Mouse (Mus musculus) embryo, embryonic 10.5 days (tissue): ENCODE measurements around the gene Slc26a3.
"Not testable (repeated sequence)": the region's sequence is repeated elsewhere in the genome, so short reads cannot be mapped to it uniquely, and the experiment has no call there.

Experiments
- DNase-seq: peaks from one replicate; pipeline ENCODE4 v3.0.0-alpha.2; 2015; ENCODE audit warnings: low spot score

The Slc26a3 gene

DNA sequence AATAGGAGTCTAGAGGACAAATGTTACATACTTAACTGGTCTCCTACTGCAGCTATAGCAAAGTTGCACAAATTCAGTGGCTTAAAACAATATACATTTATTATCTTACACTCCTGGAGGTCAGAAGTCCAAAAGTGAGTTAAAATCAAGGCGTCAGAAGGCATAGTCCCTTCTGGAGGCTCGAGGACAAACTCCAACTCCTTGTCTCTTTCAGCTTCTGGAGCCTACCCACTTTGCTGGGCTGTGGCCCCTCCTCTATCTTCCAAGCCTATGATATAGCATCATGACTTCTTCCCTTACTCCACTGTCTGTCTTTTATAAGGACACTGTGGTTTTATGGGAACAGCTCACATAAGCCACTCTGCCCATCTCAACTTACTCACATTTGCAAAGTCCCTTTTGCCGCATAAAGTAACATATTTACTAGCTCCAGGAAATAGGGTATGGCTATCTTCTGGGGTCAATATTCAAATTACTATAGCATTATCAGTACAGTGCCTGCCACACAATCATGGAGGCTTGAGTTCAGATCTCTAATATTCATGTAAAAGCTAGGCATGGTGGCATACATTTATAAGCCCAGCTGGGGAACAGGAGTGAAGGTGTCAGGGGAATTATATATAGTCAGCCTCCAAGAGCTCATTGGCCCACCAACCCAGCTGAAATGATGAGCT lies 31.4 kb downstream of the Slc26a3 start:
- no peak for DNase-seq

DNA sequence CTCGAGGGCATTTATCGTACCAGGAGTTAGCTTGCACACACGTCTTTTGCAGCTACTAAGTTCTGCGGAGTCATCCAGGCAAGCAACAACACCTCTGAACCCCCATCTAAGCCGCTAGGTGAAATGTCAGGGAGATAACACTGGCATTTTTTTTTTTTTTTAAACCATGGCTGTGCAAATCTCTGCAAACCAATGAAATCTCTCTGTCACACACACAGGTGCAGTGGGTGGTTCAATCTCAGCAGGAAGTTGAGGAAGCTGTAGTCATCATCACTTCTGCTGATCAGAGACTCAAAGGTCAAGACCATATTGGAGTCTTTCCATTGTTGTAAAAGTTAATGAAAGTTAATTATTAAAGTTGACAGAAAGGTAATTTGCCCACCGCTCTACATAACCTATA lies 47.1 kb downstream of the Slc26a3 start:
- no peak for DNase-seq

DNA sequence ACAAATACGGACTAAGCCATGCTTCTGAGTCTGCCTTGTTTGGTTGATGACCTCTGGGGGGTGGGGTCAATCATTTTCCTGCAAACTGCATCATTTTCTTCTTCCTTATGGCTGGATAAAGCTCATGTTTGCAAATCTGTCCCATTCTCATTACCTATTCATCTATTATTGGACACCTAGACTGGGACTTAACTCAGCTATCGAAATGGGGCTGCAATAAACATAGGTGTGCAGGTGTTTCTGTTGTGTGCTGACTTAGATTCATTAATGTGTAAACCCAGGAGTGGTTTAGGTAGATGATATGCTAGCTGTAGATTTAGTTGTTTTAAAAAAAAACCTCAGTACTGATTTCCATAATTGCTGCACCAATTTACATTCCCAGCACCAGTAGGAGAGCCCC lies 48.9 kb downstream of the Slc26a3 start:
- DNase-seq = no peak

GRCm38 (mm10) chr12:31444131-31444546 lies 53.5 kb downstream of the Slc26a3 start:
- peak; percentile 77 for DNase-seq

DNA sequence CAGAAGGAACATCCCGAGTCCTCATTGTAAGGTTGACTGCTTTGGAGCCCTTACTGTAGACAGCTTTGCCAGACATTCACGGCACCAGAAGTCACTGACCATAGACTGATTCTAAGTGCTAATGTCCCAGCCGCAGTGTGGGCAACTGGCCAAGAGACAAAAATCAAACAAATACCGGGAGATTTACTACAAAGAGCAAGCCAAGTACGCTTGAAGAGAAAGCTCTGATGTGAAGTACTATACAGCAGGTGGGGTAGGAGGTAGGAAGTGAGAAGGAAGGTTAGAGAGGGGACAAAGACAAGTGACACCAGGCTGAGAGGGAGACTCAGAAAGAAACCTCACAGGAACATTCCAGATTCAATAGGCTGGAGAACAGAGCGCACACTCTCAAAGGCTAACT lies 54.2 kb downstream of the Slc26a3 start:
- no peak for DNase-seq

DNA sequence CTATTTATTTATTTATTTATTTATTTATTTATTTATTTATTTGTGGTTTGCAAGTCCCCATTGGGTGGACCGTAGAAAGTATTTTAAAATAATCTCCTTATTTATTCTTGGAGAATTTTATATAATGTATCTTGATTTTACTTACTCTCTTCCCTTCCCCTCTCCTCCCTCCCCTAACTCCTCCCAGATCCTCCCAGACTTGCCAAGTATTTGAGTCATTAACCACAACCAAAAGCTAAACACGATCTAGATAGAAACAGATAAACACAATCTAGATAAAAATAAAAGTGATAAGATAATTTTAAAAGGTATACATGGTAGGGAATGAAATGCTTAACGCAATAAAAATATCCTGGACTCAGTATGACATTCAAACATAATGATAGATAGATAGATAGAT lies 58.7 kb downstream of the Slc26a3 start:
- DNase-seq = no peak

- DNase-seq = no peak
These were observed 65.6 kb downstream of the Slc26a3 start for GRCm38 (mm10) chr12:31456271-31456670.

- no peak for DNase-seq
These were observed 67.8 kb downstream of the Slc26a3 start for GRCm38 (mm10) chr12:31458474-31458873.

DNA sequence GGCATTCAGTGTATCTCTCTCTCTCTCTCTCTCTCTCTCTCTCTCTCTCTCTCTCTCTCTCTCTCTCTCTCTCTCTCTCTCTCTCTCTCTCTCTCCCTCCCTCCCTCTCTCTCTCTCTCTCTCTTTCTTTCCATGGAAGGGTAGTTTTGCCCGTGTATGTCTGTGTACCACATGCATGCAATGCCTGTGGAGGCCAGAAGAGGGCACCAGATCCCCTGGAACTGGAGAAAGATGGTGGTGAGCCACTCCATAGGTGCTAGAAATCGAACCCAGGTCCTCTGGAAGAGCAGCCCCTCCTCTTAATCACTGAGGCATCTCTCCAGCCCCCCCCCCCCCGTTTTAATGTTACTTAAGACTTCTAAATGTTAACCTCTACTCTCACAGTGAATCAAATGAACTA lies 69.6 kb downstream of the Slc26a3 start:
- not testable (repeated sequence) for DNase-seq

- no peak for DNase-seq
These were observed 70.7 kb downstream of the Slc26a3 start for GRCm38 (mm10) chr12:31461371-31461770.

DNA sequence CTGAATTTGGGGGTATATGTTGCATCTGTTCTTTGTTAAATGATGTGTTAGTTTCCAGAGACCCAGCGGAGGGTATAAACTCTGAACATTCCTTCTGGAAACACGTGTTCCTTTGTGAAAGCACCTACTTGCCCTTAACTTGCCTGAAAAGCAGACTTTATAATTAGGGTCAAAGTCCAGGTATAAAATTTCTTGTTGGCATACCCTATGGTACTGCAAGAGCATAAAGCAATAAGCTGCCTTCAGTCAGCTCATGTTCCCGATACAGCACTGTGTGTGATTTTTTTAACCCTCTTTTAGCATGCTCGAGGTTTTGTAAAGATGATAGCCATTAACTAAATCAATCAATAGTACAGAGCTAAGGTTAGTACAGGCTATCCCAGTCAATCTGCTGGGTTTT lies 71.9 kb downstream of the Slc26a3 start:
- no peak for DNase-seq

DNA sequence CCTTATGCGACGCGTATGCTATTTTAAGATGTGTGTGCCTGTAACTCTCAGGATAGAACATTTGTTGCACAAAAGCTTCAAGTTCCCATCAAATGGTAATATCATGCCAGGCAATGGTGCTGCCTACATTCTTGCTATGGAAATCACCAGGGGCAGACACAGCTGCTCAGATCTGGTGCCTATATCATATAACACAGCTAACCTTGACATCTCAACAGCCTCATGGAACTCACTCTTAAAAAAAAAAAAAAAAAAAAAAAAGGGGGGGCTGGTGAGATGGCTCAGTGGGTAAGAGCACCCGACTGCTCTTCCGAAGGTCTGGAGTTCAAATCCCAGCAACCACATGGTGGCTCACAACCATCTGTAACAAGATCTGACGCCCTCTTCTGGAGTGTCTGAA lies 87.5 kb downstream of the Slc26a3 start:
- not testable (repeated sequence) for DNase-seq

DNA sequence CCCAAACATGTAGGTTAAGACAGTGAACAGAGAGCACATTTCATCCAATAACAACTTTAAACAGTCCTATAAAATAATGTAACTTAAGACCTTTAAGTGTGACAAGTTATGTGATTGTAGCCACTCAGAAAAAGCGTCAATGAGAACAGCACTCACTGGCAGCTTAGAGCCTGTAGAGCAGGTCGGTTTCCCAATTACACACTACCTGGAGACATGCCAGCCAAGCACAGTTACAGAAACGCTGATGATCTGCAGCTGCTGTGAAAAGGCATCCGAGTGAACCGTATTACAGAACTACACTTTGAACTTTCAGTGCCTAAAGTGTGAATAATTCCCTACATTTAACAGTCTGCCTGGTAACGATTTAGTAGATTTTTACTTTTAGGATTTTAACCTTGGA lies 95.8 kb downstream of the Slc26a3 start:
- DNase-seq = no peak

DNA sequence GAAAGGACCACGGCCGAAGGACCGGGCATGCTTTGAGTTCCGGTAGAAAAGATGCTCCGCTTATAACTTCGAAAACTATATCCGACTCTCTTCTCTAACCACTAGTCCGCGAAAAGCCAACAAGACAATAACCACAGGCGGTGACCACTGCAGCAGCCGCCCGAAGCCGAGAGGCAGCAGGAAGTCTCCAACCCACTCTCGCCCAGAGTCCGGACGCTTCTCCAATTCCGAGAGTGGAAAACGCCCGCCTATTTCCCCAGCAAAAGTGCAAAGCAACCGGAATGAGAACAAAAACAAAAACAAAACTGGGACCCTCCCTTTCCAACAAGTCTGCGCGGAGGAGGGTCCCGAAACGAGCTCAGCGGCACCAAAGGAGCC lies 108.3 kb downstream of the Slc26a3 start:
- DNase-seq = no peak

GRCm38 (mm10) chr12:31499314-31500131 lies 108.9 kb downstream of the Slc26a3 start, which contains the start of gene Cbll1:
Cbll1 (minus strand) TSS chr12:31499616.
- DNase-seq = peak; percentile 96

- no peak for DNase-seq
These were observed 109.5 kb downstream of the Slc26a3 start for GRCm38 (mm10) chr12:31500196-31500595.

- no peak for DNase-seq
These were observed 110.6 kb downstream of the Slc26a3 start for GRCm38 (mm10) chr12:31501266-31501665.

DNA sequence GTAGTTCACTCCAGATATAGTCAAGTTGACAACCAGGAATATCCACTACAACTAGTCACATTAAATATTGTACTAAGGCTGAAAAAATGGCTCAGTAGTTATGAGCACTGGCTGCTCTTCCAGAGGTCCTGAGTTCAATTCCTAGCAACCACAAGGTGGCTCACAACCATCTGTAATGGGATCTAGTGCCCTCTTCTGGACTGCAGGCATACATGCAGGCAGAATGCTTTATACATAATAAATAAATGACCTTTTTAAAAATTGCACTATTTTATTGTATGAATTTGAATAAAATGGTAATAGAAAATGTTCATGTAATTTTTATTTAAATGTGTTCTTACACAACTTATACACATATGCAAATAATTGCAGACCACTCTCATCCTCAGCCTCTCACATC lies 112.5 kb downstream of the Slc26a3 start:
- DNase-seq = no peak

GRCm38 (mm10) chr12:31507718-31508364 lies 117.2 kb downstream of the Slc26a3 start:
- peak; percentile 71 for DNase-seq

DNA sequence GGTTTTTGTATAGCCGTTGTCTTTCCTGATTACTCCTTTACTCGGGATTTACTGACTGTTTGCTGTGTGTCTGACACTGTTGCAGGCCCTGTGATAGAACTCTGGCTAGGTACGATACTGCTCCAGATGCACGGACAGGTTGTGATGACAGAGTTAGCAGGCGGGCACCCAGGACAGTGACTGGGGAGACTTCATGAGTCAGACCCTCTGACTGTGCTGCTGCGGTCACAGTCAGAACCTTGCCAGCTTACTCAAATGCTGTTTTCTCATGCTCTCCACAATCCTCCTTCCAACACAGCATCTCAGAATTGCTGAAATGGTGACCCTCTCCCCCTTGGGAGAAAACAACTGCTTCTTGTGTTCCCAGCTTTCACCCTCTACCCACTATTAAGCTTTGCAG lies 117.8 kb downstream of the Slc26a3 start:
- no peak for DNase-seq

GRCm38 (mm10) chr12:31511218-31511617 lies 120.5 kb downstream of the Slc26a3 start:
- DNase-seq = no peak

GRCm38 (mm10) chr12:31512634-31513411 lies 122.2 kb downstream of the Slc26a3 start:
- DNase-seq = no peak
